ENCODE assay signal across 7 mouse cellular contexts in the genomic region with DNA sequence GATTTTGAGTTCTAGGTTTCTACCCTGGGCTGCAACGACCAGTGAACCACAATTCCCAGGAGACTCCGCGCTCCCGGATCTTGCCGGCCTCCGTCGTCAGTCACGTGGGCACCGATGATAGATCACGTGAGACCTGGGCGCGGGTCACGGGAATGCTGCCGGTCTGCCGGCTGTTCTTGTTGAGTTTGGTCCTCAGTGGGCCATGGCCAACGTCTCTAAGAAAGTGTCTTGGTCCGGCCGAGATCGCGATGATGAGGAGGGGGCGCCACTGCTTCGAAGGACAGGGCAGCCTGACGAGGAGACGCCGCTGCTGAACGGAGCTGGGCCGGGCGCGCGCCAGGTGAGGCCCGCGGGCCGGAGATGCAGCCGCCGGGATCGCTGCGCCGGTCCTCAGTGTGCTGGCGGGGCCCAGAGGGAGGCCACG. TPM values are rescaled to one million over a fixed set of nuclear protein-coding genes. Genes with fewer than 3 reads are reported as not detected.
DNase-seq lines count a peak whose midpoint lies in the region; ATAC-seq lines count a peak whose summit lies in the region.

Gene Clcn7 (plus strand): TSS at position 117 of the 424 bp plus-strand sequence.

- peak; percentile 96 for DNase-seq in adrenal gland, postnatal 10 days
- DNase-seq in embryonic facial prominence, embryonic 10.5 days (ENCODE audit: low spot score): peak; percentile 94
- peak; percentile 91 for DNase-seq in kidney, adult 11 months
- DNase-seq in limb, embryonic 10.5 days (ENCODE audit: low spot score): peak; percentile 99
- DNase-seq in spleen, adult 12 weeks (ENCODE audit: low spot score): peak; percentile 86

- peak within 1 kb of the TSS; percentile 87 for H3K9ac ChIP-seq in midbrain, embryonic 13.5 days (replicated peaks)

- H3K9me3 ChIP-seq in embryonic facial prominence, embryonic 10.5 days: no peaks in the 10 kb centered on the region
- no peaks in the 10 kb centered on the region for H3K9me3 ChIP-seq in limb, embryonic 10.5 days (replicated peaks)
- no peaks in the 10 kb centered on the region for H3K9me3 ChIP-seq in midbrain, embryonic 13.5 days

- H3K27ac ChIP-seq in embryonic facial prominence, embryonic 10.5 days (replicated peaks): peak within 1 kb of the TSS; percentile 81
- peak within 1 kb of the TSS; percentile 75 for H3K27ac ChIP-seq in limb, embryonic 10.5 days
- H3K27ac ChIP-seq in midbrain, embryonic 13.5 days: peak within 1 kb of the TSS; percentile 45

- H3K4me3 ChIP-seq in embryonic facial prominence, embryonic 10.5 days: peak within 1 kb of the TSS; percentile 96
- peak within 1 kb of the TSS; percentile 76 for H3K4me3 ChIP-seq in limb, embryonic 10.5 days
- H3K4me3 ChIP-seq in midbrain, embryonic 13.5 days (replicated peaks): peak within 1 kb of the TSS; percentile 85

- H3K4me2 ChIP-seq in midbrain, embryonic 13.5 days (replicated peaks): peak within 1 kb of the TSS; percentile 87

- no peaks in the 10 kb centered on the region for H3K27me3 ChIP-seq in embryonic facial prominence, embryonic 10.5 days (replicated peaks; ENCODE audit: low read depth, poor library complexity, severe bottlenecking)
- H3K27me3 ChIP-seq in limb, embryonic 10.5 days (ENCODE audit: low read depth, poor library complexity, severe bottlenecking): no peaks in the 10 kb centered on the region
- H3K27me3 ChIP-seq in midbrain, embryonic 13.5 days: no peaks in the 10 kb centered on the region

- peak; percentile 74 for ATAC-seq in granulocyte monocyte progenitor cell, adult 5-6 weeks (replicated peaks; ENCODE audit: poor library complexity, severe bottlenecking)
- peak; percentile 94 for ATAC-seq in midbrain, embryonic 13.5 days

- H3K36me3 ChIP-seq in embryonic facial prominence, embryonic 10.5 days (replicated peaks): peaks cover 8% of the 10 kb centered on the region; the same call in 1 of the 2 replicates
- peaks cover 9% of the 10 kb centered on the region; the same call in 1 of the 2 replicates for H3K36me3 ChIP-seq in limb, embryonic 10.5 days
- peaks cover 6% of the 10 kb centered on the region; the same call in 1 of the 2 replicates for H3K36me3 ChIP-seq in midbrain, embryonic 13.5 days

- under 1% methylated on average over 40 of the region's 40 CpGs for WGBS in embryonic facial prominence, embryonic 10.5 days
- under 1% methylated on average over 40 of the region's 40 CpGs for WGBS in limb, embryonic 10.5 days
- under 1% methylated on average over 40 of the region's 40 CpGs for WGBS in midbrain, embryonic 13.5 days

- H3K4me1 ChIP-seq in embryonic facial prominence, embryonic 10.5 days: peaks cover 16% of the 10 kb centered on the region
- peaks cover 11% of the 10 kb centered on the region for H3K4me1 ChIP-seq in limb, embryonic 10.5 days
- peaks cover 22% of the 10 kb centered on the region for H3K4me1 ChIP-seq in midbrain, embryonic 13.5 days (replicated peaks)

RNA-seq across cellular contexts. Expression of gene Clcn7, which starts in this region (rescaled TPM):
- total RNA-seq in adrenal gland, postnatal 10 days (2021): 10 to 100 TPM; 29.8 to 33.3 TPM
- 24.4 and 27.5 TPM in 2 replicates for polyA plus RNA-seq in embryonic facial prominence, embryonic 10.5 days (2016; fragmentation: Nextera tagmentation; extraction: Ambion mirVana)
- total RNA-seq in granulocyte monocyte progenitor cell, adult 5-6 weeks (2014; fragmentation: Nextera tagmentation): 12.1 and 18.9 TPM in 2 replicates
- 11.3 and 12.6 TPM in 2 replicates for total RNA-seq in granulocyte monocyte progenitor cell, adult 5-6 weeks (2017)
- polyA plus RNA-seq in limb, embryonic 10.5 days (2016; fragmentation: Nextera tagmentation; extraction: Ambion mirVana): 21.3 and 26.5 TPM in 2 replicates
- polyA plus RNA-seq in midbrain, embryonic 13.5 days (2015; fragmentation: Nextera tagmentation; extraction: Ambion mirVana): 29.1 and 29.7 TPM in 2 replicates

Comparison
In these comparisons a context has a peak if more than half of its experiments do, and no peak if none do; other contexts are left out.
1. Peak in every context shown above with its lines: DNase-seq, ATAC-seq, H3K4me3 ChIP-seq and H3K27ac ChIP-seq.